Mouse (Mus musculus): ENCODE results near the gene Chordc1.

DNA sequence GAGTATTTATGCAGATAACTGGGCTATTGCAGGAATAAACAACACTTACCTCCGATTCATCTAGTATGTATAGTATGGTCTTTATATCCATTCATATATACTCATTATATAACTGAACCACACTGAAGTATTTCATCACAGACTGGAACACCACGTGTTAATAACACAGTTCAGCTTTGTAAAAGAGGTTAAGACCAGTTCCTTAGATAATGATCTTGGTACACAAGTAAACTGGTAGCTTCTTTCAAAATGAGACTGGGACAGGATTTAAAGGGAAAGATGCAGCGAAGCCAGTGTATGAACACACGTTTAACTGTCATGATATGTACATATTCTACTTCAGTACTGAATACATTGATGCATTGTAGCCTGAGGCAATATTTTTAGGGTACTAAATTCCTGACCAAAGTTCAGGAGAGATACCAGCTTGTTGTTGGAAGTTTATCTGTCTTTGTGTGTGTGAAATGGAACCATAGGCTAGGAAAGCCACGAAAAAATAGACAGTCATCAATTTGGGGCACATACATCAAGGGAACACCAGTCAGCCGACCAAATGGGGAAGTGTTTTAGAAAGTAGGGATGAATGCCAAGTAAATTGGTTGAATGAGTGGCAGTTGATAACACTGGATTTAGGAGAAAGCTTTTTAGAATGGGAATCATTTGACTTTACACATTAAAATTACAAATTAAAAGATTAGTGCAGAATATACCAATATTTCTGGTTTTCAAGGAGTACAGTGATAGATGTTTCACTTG lies 1.3 kb downstream of the Chordc1 start:
- no peak for TF ChIP-seq CTCF (IDR thresholded peaks at IDR 0.05; ENCODE audit: low read depth, low read length)
- TF ChIP-seq POLR2A (IDR thresholded peaks at IDR 0.05; ENCODE audit: extremely low read depth, insufficient read depth, low read length) = no peak

Measured in liver, adult 2 months (tissue).